Mouse (Mus musculus) gastrocnemius, postnatal 14 days (tissue): ENCODE measurements around the gene Ahcyl2. TPM values are rescaled to one million over a fixed set of nuclear protein-coding genes. Genes with fewer than 3 reads are reported as not detected.
"Not testable (repeated sequence)": the region's sequence is repeated elsewhere in the genome, so short reads cannot be mapped to it uniquely, and the experiment has no call there.

Experiments used
- DNase-seq: peaks from one replicate; pipeline ENCODE4 v3.0.0; 2021; ENCODE audit warnings: mixed read lengths
- intact Hi-C: fragments of 180-260 bp; cut with DNase I; formaldehyde crosslinking; loops from one replicate; pipeline ENCODE4 v1.15.1; 2025; ENCODE audit warnings: low total_unique reads
- total RNA-seq, 2 experiments: library from RNA; stranded (reverse); gene quantifications; 2 replicates each; pipeline ENCODE4 v1.2.3; 2021

Ahcyl2 gene
- total RNA-seq, 2 experiments from 2014 or later, result 9.5 to 10.9 TPM

- intact Hi-C loops, result no loop called here
- no peak for DNase-seq
Measured at GRCm38 (mm10) chr6:29804006-29804405, 36.2 kb downstream of the Ahcyl2 start.

- intact Hi-C loops, result no loop called here
Measured at GRCm38 (mm10) chr6:29805381-29805780, 37.6 kb downstream of the Ahcyl2 start.

GRCm38 (mm10) chr6:29812076-29812475, 44.3 kb downstream of the Ahcyl2 start:
- intact Hi-C loops, result no loop called here
- no peak for DNase-seq

More at GRCm38 (mm10) chr6:29805381-29805780, 37.6 kb downstream of the Ahcyl2 start:
- no peak for DNase-seq

GRCm38 (mm10) chr6:29812651-29813050, 44.8 kb downstream of the Ahcyl2 start:
- intact Hi-C loops, result no loop called here
- no peak for DNase-seq

- DNase-seq, result no peak
- intact Hi-C loops, result loop anchor here (5.0 kb wide), 2 partner anchors 52 to 107 kb away; no protein-coding TSS in a partner anchor
Measured at GRCm38 (mm10) chr6:29814616-29815015, 46.8 kb downstream of the Ahcyl2 start.

GRCm38 (mm10) chr6:29815060-29815459, 47.2 kb downstream of the Ahcyl2 start:
- intact Hi-C loops, result loop anchor here (5.0 kb wide), 2 partner anchors 53 to 108 kb away; no protein-coding TSS in a partner anchor
- DNase-seq, result no peak

GRCm38 (mm10) chr6:29815634-29816033, 47.8 kb downstream of the Ahcyl2 start:
- DNase-seq, result no peak
- intact Hi-C loops, result loop anchor here (5.0 kb wide), 2 partner anchors 53 to 108 kb away; no protein-coding TSS in a partner anchor

- intact Hi-C loops, result loop anchor here (5.0 kb wide), 2 partner anchors 54 to 109 kb away; no protein-coding TSS in a partner anchor
- not testable (repeated sequence) for DNase-seq
Measured at GRCm38 (mm10) chr6:29816371-29816770, 48.6 kb downstream of the Ahcyl2 start.

GRCm38 (mm10) chr6:29819309-29819708, 51.5 kb downstream of the Ahcyl2 start:
- intact Hi-C loops, result loop anchor here (5.0 kb wide), 2 partner anchors 57 to 112 kb away; no protein-coding TSS in a partner anchor
- DNase-seq, result peak; percentile 6

- intact Hi-C loops, result no loop called here
- no peak for DNase-seq
Measured at GRCm38 (mm10) chr6:29820314-29820713, 52.5 kb downstream of the Ahcyl2 start.

GRCm38 (mm10) chr6:29820926-29821325, 53.1 kb downstream of the Ahcyl2 start:
- no peak for DNase-seq
- intact Hi-C loops, result no loop called here

GRCm38 (mm10) chr6:29821770-29822169, 54.0 kb downstream of the Ahcyl2 start:
- intact Hi-C loops, result no loop called here
- no peak for DNase-seq

- no peak for DNase-seq
- intact Hi-C loops, result no loop called here
Measured at GRCm38 (mm10) chr6:29825302-29825701, 57.5 kb downstream of the Ahcyl2 start.

- intact Hi-C loops, result no loop called here
- no peak for DNase-seq
Measured at GRCm38 (mm10) chr6:29827291-29828242, 59.8 kb downstream of the Ahcyl2 start.

GRCm38 (mm10) chr6:29828574-29829234, 60.9 kb downstream of the Ahcyl2 start:
- no peak for DNase-seq
- intact Hi-C loops, result no loop called here

- intact Hi-C loops, result no loop called here
- no peak for DNase-seq
Measured at GRCm38 (mm10) chr6:29832356-29832755, 64.5 kb downstream of the Ahcyl2 start.

- intact Hi-C loops, result no loop called here
- no peak for DNase-seq
Measured at GRCm38 (mm10) chr6:29833117-29833516, 65.3 kb downstream of the Ahcyl2 start.

- intact Hi-C loops, result no loop called here
- no peak for DNase-seq
Measured at GRCm38 (mm10) chr6:29833568-29834255, 65.9 kb downstream of the Ahcyl2 start.

GRCm38 (mm10) chr6:29835543-29836177, 67.8 kb downstream of the Ahcyl2 start:
- intact Hi-C loops, result no loop called here

More at GRCm38 (mm10) chr6:29835543-29836177, 67.8 kb downstream of the Ahcyl2 start:
- no peak for DNase-seq
